Comparison of ENCODE assay signal across 9 mouse cellular contexts in the genomic region with DNA sequence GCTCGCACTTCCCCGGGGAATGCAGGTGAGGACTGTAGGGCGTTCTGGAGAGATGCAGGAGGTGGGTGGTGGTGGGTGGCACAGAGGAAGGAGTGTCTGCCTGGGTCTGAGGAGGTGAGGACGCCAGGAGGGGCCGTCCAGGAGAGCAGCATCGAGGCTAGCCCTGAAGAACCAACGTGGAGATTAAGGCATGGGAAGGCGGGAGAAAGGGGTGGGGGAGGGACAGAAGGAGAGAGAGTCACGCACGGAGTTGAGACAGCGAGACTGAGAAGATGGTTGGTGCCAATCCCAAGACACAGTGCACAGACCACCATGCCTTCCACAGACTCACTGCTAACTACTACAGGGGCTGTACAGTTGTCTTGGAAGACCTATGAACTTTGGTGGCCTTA. TPM values are rescaled to one million over a fixed set of nuclear protein-coding genes. Genes with fewer than 3 reads are reported as not detected.
DNase-seq lines count a peak whose midpoint lies in the region; ATAC-seq and TF ChIP-seq lines count a peak whose summit lies in the region.
"Had no signal": no experiment of that assay in that cellular context is flagged by ENCODE, and none has a peak within 500 bp of the region (broad histone marks: within the 10 kb centered on the region; RNA-seq: fewer than 3 reads in every experiment).

No protein-coding gene starts in this region.

- peak overlapping the region; percentile 44 for H3K4me3 ChIP-seq in heart, adult 2 months
- H3K4me3 ChIP-seq in hindbrain, embryonic 10.5 days: peak overlapping the region; percentile 51
- peak overlapping the region; percentile 98 for H3K4me3 ChIP-seq in megakaryocyte, embryonic 14.5 days (replicated peaks)

- ATAC-seq in CD4-positive, CD25-positive, alpha-beta regulatory T cell, adult 4 months: peak; percentile 8
- no peak for ATAC-seq in monocyte, adult 5-6 weeks (replicated peaks; ENCODE audit: insufficient number of reproducible peaks, low FRiP score, low TSS enrichment, poor library complexity, severe bottlenecking)

- H3K27me3 ChIP-seq in heart, adult 2 months (ENCODE audit: control insufficient read depth, insufficient read depth, low read length): no peaks in the 10 kb centered on the region
- H3K27me3 ChIP-seq in hindbrain, embryonic 10.5 days (ENCODE audit: insufficient read depth, poor library complexity, severe bottlenecking): peaks cover 93% of the 10 kb centered on the region
- H3K27me3 ChIP-seq in megakaryocyte, embryonic 14.5 days (replicated peaks): peaks cover 4% of the 10 kb centered on the region

- H3K9me3 ChIP-seq in hindbrain, embryonic 10.5 days: no peaks in the 10 kb centered on the region
- H3K9me3 ChIP-seq in megakaryocyte, embryonic 14.5 days: no peaks in the 10 kb centered on the region

- no peak for TF ChIP-seq EP300 in heart, adult 2 months (IDR thresholded peaks at IDR 0.05; ENCODE audit: insufficient read depth, low read depth, low read length)

- H3K9ac ChIP-seq in heart, adult 2 months (ENCODE audit: low read depth, low read length): peak overlapping the region; percentile 67

- no peaks in the 10 kb centered on the region for H3K79me2 ChIP-seq in heart, adult 2 months (replicated peaks; ENCODE audit: control insufficient read depth, insufficient read depth, low read length)

- H3K4me1 ChIP-seq in heart, adult 2 months (ENCODE audit: control insufficient read depth, insufficient read depth, low read length): peaks cover 3% of the 10 kb centered on the region; the same call in 1 of the 2 replicates
- peaks cover 19% of the 10 kb centered on the region for H3K4me1 ChIP-seq in hindbrain, embryonic 10.5 days (replicated peaks)
- H3K4me1 ChIP-seq in megakaryocyte, embryonic 14.5 days: peaks cover 71% of the 10 kb centered on the region

- intact Hi-C loops in heart, adult 2 months (cut with DNase I): no loop called here
- intact Hi-C loops in heart, postnatal 14 days (cut with DNase I): no loop called here

- no peak for TF ChIP-seq CTCF in heart, adult 2 months (IDR thresholded peaks at IDR 0.05)

- no peak for TF ChIP-seq POLR2A in heart, adult 2 months (IDR thresholded peaks at IDR 0.05; ENCODE audit: insufficient read depth, low read depth, low read length)

- no peak for DNase-seq in heart, adult 2 months
- DNase-seq in heart, postnatal 14 days: no peak
- DNase-seq in hindbrain, embryonic 10.5 days (ENCODE audit: low spot score): no peak
- DNase-seq in natural killer cell, adult 2 months (ENCODE audit: low spot score in 2 of 2): no peak
- no peak for DNase-seq in ovary, postnatal 36 days (ENCODE audit: low spot score)
- DNase-seq: cerebellum, adult 8-10 months had no signal

- H3K27ac ChIP-seq in heart, adult 2 months: peak overlapping the region; percentile 78
- H3K27ac ChIP-seq in hindbrain, embryonic 10.5 days: no peak overlapping the region

- WGBS in heart, adult 2 months: 13% methylated on average over 11 of the region's 11 CpGs
- 9% methylated on average over 11 of the region's 11 CpGs for WGBS in hindbrain, embryonic 10.5 days

- no peaks in the 10 kb centered on the region for H3K36me3 ChIP-seq in heart, adult 2 months (ENCODE audit: control insufficient read depth, insufficient read depth, low read length)
- no peaks in the 10 kb centered on the region for H3K36me3 ChIP-seq in hindbrain, embryonic 10.5 days
- peaks cover 52% of the 10 kb centered on the region for H3K36me3 ChIP-seq in megakaryocyte, embryonic 14.5 days (replicated peaks; ENCODE audit: low read length)

RNA-seq across cellular contexts. Expression of gene Psmb8, which starts 1.0 kb away (rescaled TPM):
- 10 to 100 TPM; 12.3 to 18.9 TPM for total RNA-seq in heart, adult 2 months (2021)
- polyA plus RNA-seq in heart, adult 2 months (2012; rRNA removed): 33.5 and 44.2 TPM in 2 replicates
- 10 to 100 TPM in 1 of 2 experiments, 1 to 10 TPM in 1; 8.9 to 13.0 TPM for total RNA-seq in heart, postnatal 14 days (2021)
- 100 to 1,000 TPM; 781 to 871 TPM for polyA plus RNA-seq in CD4-positive, CD25-positive, alpha-beta regulatory T cell, adult 4 months (2017; shearing (Covaris generic))
- 1.2 and 1.8 TPM in 2 replicates for polyA plus RNA-seq in hindbrain, embryonic 10.5 days (2016; fragmentation: Nextera tagmentation; extraction: Ambion mirVana)
- polyA plus RNA-seq in megakaryocyte, embryonic 14.5 days (2012; ENCODE audit: insufficient read depth, low replicate concordance): 16.6 and 74.9 TPM in 2 replicates
- 387 to 472 TPM (median 466 TPM) in 3 replicates for total RNA-seq in monocyte, adult 5-6 weeks (2017)

RNA-seq across cellular contexts. Expression of gene Tap2, which starts 4.8 kb away (rescaled TPM):
- total RNA-seq in heart, adult 2 months (2021): 10 to 100 TPM; 26.1 to 31.2 TPM
- 25.0 and 26.5 TPM in 2 replicates for polyA plus RNA-seq in heart, adult 2 months (2012; rRNA removed)
- 10 to 100 TPM; 18.9 to 20.7 TPM for total RNA-seq in heart, postnatal 14 days (2021)
- polyA plus RNA-seq in CD4-positive, CD25-positive, alpha-beta regulatory T cell, adult 4 months (2017; shearing (Covaris generic)): 100 to 1,000 TPM in 1 of 2 experiments, 10 to 100 TPM in 1; 78.9 to 260 TPM
- polyA plus RNA-seq in hindbrain, embryonic 10.5 days (2016; fragmentation: Nextera tagmentation; extraction: Ambion mirVana): 0.27 and 1.4 TPM in 2 replicates
- 87.3 and 103 TPM in 2 replicates for polyA plus RNA-seq in megakaryocyte, embryonic 14.5 days (2012; ENCODE audit: insufficient read depth, low replicate concordance)
- total RNA-seq in monocyte, adult 5-6 weeks (2017): 87.6 to 119 TPM (median 96.6 TPM) in 3 replicates

RNA-seq across cellular contexts. Expression of gene Psmb9, which starts 11.0 kb away (rescaled TPM):
- 10 to 100 TPM in 1 of 2 experiments, 1 to 10 TPM in 1; 6.9 to 13.5 TPM for total RNA-seq in heart, adult 2 months (2021)
- 16.0 and 20.5 TPM in 2 replicates for polyA plus RNA-seq in heart, adult 2 months (2012; rRNA removed)
- 1 to 10 TPM; 6.5 to 7.2 TPM for total RNA-seq in heart, postnatal 14 days (2021)
- polyA plus RNA-seq in CD4-positive, CD25-positive, alpha-beta regulatory T cell, adult 4 months (2017; shearing (Covaris generic)): 100 to 1,000 TPM; 280 to 324 TPM
- 0.66 and 0.97 TPM in 2 replicates for polyA plus RNA-seq in hindbrain, embryonic 10.5 days (2016; fragmentation: Nextera tagmentation; extraction: Ambion mirVana)
- 15.3 and 32.2 TPM in 2 replicates for polyA plus RNA-seq in megakaryocyte, embryonic 14.5 days (2012; ENCODE audit: insufficient read depth, low replicate concordance)
- total RNA-seq in monocyte, adult 5-6 weeks (2017): 119 to 198 TPM (median 134 TPM) in 3 replicates

RNA-seq across cellular contexts. Expression of gene Tap1, which starts 11.2 kb away (rescaled TPM):
- 1 to 10 TPM; 3.4 to 7.2 TPM for total RNA-seq in heart, adult 2 months (2021)
- 10.9 and 11.7 TPM in 2 replicates for polyA plus RNA-seq in heart, adult 2 months (2012; rRNA removed)
- total RNA-seq in heart, postnatal 14 days (2021): 1 to 10 TPM; 5.4 to 5.5 TPM
- polyA plus RNA-seq in CD4-positive, CD25-positive, alpha-beta regulatory T cell, adult 4 months (2017; shearing (Covaris generic)): 100 to 1,000 TPM; 163 to 238 TPM
- 1.7 TPM in 2 replicates for polyA plus RNA-seq in hindbrain, embryonic 10.5 days (2016; fragmentation: Nextera tagmentation; extraction: Ambion mirVana)
- 27.1 and 27.9 TPM in 2 replicates for polyA plus RNA-seq in megakaryocyte, embryonic 14.5 days (2012; ENCODE audit: insufficient read depth, low replicate concordance)
- total RNA-seq in monocyte, adult 5-6 weeks (2017): 145 to 195 TPM (median 175 TPM) in 3 replicates

RNA-seq across cellular contexts. Expression of gene H2-Ob, which starts 40.2 kb away (rescaled TPM):
- total RNA-seq in heart, adult 2 months (2021): 1 to 10 TPM in 1 of 2 experiments, under 1 TPM in 1; 0.55 to 1.0 TPM
- 3.5 and 6.2 TPM in 2 replicates for polyA plus RNA-seq in heart, adult 2 months (2012; rRNA removed)
- total RNA-seq in heart, postnatal 14 days (2021): under 1 TPM; 0.88 TPM
- polyA plus RNA-seq in CD4-positive, CD25-positive, alpha-beta regulatory T cell, adult 4 months (2017; shearing (Covaris generic)): 100 to 1,000 TPM in 1 of 2 experiments, 10 to 100 TPM in 1; 81.1 to 105 TPM
- 0.24 TPM in 1 of 2 replicates, not detected in the other for polyA plus RNA-seq in hindbrain, embryonic 10.5 days (2016; fragmentation: Nextera tagmentation; extraction: Ambion mirVana)
- polyA plus RNA-seq in megakaryocyte, embryonic 14.5 days (2012; ENCODE audit: insufficient read depth, low replicate concordance): 0.76 TPM in 1 of 2 replicates, not detected in the other
- total RNA-seq in monocyte, adult 5-6 weeks (2017): 59.1 to 84.6 TPM (median 63.2 TPM) in 3 replicates

Comparison
In these comparisons a context has a peak if more than half of its experiments do, and no peak if none do; other contexts are left out.
1. H3K4me3 ChIP-seq: peak in every context shown above with its lines; median percentile 98 in megakaryocyte, embryonic 14.5 days; 51 in hindbrain, embryonic 10.5 days; 44 in heart, adult 2 months.
2. RNA of gene Tap2, which starts 4.8 kb away (polyA plus RNA-seq): 78.9 to 260 TPM in CD4-positive, CD25-positive, alpha-beta regulatory T cell, adult 4 months, 87.3 to 103 TPM in megakaryocyte, embryonic 14.5 days and 25.0 to 26.5 TPM in heart, adult 2 months; 0.27 to 1.4 TPM in hindbrain, embryonic 10.5 days; every median in the first group is over 10 times any median in the second.